Mouse (Mus musculus): ENCODE measurements at regions not wholly inside any gene's neighbourhood (a gene's known extent, or its start where the extent isn't known, plus 50 kb on each side); places are given as distances from the start of the nearest gene placed in this dataset.

DNA sequence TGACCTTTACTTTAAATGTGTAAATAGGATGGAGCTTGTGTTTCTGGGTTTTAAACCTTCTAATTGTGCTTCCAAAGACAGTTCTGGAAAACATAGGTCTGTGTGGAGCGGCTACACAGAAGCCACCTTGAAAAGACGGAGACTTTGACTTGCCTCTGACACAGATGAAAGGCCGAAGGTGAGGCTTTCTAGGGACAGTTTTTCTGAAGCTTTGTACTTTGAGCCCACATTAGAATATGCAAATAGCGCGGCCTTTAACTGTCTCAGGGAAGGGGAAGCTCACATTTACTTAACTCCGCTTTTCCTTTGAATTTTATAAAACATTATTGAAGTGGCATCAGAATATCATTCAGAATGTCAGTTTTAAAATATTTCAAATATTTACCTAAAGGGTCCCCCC, 566.5 kb downstream of the Bnc2 start:
- Histone ChIP-seq H3K27ac (no peak overlapping the region), H3K4me3 (no peak overlapping the region)
- no peak for DNase-seq (ENCODE audit: low spot score in 2 of 2)
- TF ChIP-seq CTCF (conservative IDR thresholded peaks at IDR 0.05) = no peak

DNA sequence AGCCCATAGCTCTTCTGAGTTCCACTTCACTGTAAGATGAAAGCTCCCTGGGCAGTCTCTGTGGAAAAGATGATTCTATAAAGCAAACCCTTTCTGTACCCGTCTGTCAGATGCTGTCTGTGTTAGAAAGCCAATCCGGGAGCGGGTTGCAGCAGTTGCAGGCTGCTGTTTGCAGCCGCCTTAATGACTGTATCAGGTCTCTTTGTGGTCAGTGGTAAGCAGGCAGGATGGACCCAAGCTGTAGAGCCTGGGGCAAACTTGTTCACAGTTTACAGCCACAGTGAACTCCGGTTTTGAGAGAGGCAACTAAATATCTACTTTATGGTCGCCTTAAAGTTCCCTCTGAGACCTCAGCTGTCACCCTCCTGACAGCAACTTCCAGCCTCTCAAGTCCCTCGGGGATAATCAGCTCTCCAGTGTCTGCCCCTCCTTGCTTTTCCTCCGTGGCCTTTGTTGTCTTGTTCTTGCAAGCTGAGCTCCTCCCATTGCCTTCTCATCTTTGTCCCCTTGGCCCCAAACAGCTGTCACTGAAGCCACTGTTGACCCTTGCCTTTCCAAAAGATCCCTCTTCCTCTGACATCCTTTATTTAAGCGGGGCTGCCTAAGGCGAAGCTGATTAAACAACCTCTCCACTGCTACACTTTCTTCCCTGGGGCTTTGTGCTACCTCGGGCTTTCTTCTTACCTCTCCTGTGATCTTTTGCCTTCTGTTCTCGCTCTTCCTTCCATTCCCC, 565.1 kb downstream of the Bnc2 start:
- no peak for DNase-seq (ENCODE audit: low spot score in 2 of 2)
- no peak for TF ChIP-seq CTCF (conservative IDR thresholded peaks at IDR 0.05)
- H3K4me3 ChIP-seq = no peak overlapping the region
- H3K27ac ChIP-seq = no peak overlapping the region

DNA sequence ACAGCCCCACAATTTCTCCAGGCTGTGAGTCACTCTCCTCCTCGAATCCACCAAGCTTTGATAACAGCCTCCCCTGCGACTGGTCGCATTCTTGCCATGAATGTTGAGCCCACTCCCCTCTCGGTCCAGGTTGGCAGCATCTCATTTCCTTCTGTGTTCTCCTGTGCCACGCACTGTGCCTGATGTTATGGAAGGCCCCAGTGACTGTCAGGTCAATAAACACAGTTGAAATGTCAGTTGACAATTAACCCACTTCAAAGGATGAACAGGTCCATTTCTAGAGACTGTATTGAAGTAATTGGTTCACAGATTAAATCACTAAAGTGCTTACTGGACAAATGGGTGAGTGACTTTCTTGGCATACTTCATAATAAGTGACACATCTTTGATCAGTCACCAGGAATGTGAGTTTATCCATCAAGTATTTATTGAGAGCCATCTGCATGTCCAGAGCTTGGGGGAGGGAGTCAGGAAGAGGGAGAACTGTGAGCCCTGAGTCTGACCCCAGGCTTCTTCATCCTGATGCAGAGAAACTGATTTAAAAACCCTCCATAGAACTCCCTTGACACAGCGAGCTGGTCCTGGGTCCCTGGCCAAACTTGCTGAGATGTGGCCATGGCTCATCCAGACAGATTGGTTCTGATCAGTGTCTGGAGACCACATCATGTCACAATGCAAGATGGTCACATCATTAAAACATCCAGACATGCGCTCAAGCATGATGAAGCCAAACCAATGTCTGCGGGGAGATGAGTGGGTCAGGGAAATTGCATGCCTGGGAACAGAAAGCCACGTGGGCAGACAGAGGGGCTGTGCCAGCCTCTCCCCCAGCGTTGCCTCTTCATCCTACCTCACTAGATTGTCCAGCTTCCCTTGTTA, 560.7 kb downstream of the Bnc2 start:
- TF ChIP-seq CTCF (conservative IDR thresholded peaks at IDR 0.05) = no peak
- no peak for DNase-seq (ENCODE audit: low spot score in 2 of 2)
- H3K27ac ChIP-seq = no peak overlapping the region
- H3K4me3 ChIP-seq = no peak overlapping the region

- H3K27ac ChIP-seq = no peak overlapping the region
Measured at GRCm38 (mm10) chr4:84118284-84118919, 556.7 kb downstream of the Bnc2 start.

DNA sequence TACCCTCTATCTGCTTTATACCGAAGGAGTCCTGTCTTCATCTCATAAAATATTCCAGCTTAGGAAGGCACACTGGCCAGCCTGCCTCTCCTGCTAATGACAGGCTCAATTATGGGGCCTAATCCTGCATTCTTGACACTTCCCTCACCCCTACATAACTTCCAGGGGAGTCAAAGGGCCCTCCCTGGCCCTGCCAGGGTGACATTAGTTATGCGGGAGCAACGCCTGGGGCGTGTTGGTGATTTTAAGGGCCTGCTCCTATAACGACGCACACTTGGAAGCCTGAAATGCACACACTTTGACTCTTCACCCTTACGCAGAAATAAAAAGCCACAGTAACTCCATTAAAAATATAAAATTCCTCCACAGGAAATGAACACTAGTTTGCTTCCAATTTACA, 555.5 kb downstream of the Bnc2 start:
- no peak for DNase-seq (ENCODE audit: low spot score in 2 of 2)
- Histone ChIP-seq H3K27ac (no peak overlapping the region), H3K4me3 (no peak overlapping the region)
- no peak for TF ChIP-seq CTCF (conservative IDR thresholded peaks at IDR 0.05)

More at GRCm38 (mm10) chr4:84118284-84118919, 556.7 kb downstream of the Bnc2 start:
- no peak for DNase-seq (ENCODE audit: low spot score in 2 of 2)
- TF ChIP-seq CTCF (conservative IDR thresholded peaks at IDR 0.05) = no peak
- H3K4me3 ChIP-seq = no peak overlapping the region

GRCm38 (mm10) chr4:84120330-84120729, 554.7 kb downstream of the Bnc2 start:
- H3K27ac ChIP-seq = no peak overlapping the region
- no peak overlapping the region for H3K4me3 ChIP-seq
- no peak for DNase-seq (ENCODE audit: low spot score in 2 of 2)
- TF ChIP-seq CTCF (conservative IDR thresholded peaks at IDR 0.05) = no peak

DNA sequence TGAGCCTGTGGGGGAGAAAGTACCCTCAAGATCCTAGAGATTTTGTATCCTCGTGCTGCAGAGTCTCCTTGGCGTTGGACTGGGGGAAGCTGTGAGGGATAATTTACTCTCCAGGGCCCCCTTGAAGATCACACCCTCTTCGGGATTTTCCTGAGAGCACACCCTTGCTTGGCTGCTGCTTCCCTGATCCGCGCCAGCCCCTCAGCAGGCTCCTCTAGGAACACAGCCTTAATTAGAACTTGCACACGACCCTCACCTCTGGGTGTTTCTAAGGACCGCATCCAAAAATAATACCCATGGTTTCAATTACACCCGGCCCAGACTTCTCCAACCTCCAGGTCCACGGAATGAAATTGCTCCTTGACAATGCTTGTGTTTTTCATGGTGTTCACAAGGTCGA, 553.6 kb downstream of the Bnc2 start:
- no peak overlapping the region for H3K27ac ChIP-seq
- no peak for DNase-seq (ENCODE audit: low spot score in 2 of 2)

DNA sequence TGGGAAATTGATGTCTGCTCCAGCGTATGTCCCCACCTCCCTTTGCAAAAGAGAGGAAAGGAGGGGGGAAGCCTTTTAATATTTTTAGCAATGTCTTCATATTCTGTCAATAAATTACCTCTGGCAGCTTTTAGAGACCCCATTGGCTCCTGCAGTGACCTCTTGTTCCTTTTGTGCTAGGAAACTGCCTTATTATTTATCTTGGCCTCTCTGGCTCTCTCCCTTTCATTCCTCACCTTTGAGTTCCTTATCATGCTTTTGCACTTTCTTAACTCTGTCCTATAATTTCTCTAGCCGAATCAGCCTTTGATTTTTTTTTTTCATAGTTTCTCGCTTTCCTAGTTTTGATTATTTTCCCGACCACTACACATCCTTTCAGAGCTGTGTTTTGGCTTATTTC, 548.7 kb downstream of the Bnc2 start:
- Histone ChIP-seq H3K4me3 (no peak overlapping the region), H3K27ac (no peak overlapping the region)
- no peak for TF ChIP-seq CTCF (conservative IDR thresholded peaks at IDR 0.05)
- DNase-seq (ENCODE audit: low spot score in 2 of 2) = no peak

More for the DNA sequence above, 553.6 kb downstream of the Bnc2 start:
- H3K4me3 ChIP-seq = no peak overlapping the region
- no peak for TF ChIP-seq CTCF (conservative IDR thresholded peaks at IDR 0.05)

DNA sequence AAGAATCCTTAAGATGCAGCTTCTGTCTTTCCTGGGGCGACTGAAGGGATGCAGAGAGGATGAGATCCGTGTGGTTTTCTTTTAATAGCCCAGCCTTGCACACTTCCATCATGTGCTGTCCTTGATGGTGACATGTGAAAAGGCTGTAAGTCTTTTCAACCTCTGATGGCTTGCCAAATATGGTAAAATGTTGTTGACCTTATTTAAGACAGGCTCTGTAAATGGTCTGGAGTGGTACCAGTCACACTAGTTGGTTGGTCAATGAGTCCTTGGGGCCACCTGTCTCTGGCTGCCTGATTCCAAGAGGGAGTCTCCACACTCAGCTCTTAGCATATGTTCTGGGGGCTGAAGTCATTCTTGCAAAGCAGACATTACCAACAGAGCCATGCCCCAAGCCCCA, 547.7 kb downstream of the Bnc2 start:
- TF ChIP-seq CTCF (conservative IDR thresholded peaks at IDR 0.05) = no peak
- Histone ChIP-seq H3K4me3 (no peak overlapping the region), H3K27ac (no peak overlapping the region)
- DNase-seq (ENCODE audit: low spot score in 2 of 2) = no peak

DNA sequence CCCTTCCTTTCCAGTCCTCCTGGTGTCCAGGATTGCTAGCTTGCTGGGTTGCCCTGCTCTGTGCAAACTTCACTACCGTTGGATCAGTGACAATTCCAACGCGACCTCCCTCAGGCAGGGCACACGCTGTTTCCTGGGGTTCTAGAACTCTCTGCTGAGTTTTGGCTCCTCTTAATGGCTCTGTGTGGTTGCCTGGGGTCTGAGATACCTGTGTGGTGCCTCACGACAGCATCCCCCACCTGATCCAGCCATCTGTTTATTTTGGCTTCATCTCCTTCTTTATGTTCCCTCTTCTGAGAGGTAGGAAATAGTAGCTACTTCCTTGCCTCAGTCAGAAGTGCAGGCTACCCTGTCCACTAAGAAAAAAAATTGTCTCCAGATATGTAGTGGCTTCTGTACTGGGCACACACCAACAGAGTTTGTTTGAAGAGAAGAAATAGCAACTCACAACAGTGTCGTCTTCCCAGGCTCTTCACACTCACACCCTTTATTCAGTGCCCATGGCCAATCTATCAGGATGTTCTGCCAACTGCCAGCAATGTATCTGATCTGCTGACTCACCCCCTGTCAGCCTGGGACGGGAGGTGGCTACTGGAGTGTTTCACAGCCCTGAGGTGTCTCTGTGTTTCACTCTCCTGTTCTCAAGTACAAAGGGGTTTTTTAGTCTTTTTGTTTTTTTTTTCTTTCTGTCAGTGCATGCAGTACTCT, 544.1 kb downstream of the Bnc2 start:
- H3K27ac ChIP-seq = no peak overlapping the region
- TF ChIP-seq CTCF (conservative IDR thresholded peaks at IDR 0.05) = no peak
- H3K4me3 ChIP-seq = no peak overlapping the region
- DNase-seq (ENCODE audit: low spot score in 2 of 2) = no peak

- H3K27ac ChIP-seq = no peak overlapping the region
- H3K4me3 ChIP-seq = no peak overlapping the region
- no peak for TF ChIP-seq CTCF (conservative IDR thresholded peaks at IDR 0.05)
- no peak for DNase-seq (ENCODE audit: low spot score in 2 of 2)
Measured at GRCm38 (mm10) chr4:84135740-84136139, 539.3 kb downstream of the Bnc2 start.

- H3K4me3 ChIP-seq = no peak overlapping the region
- H3K27ac ChIP-seq = no peak overlapping the region
- no peak for TF ChIP-seq CTCF (conservative IDR thresholded peaks at IDR 0.05)
- no peak for DNase-seq (ENCODE audit: low spot score in 2 of 2)
Measured at GRCm38 (mm10) chr4:84137171-84137919, 537.7 kb downstream of the Bnc2 start.

Measured in layer of hippocampus, adult 2 months (tissue).